ENCODE assay signal across 24 mouse cellular contexts in the genomic region with DNA sequence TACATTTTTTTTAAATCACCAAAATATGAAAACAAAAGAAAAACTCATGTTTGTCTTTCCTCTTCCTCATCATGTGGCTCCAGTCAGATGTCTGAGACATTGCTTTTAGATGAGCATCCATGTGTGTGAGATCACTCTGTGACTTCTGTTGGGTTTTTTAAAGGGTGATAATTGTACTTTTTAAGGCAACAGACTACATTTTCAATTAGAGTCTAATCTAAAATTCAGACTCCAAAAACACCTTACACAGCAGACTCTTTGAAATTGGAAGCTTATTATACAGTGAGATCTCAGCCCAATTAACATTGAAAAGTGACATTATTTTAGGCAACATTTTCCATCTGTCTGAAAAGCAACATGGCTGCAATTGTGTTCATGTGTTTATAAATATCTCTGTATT.
"Had no signal": no experiment of that assay in that cellular context is flagged by ENCODE, and none has a peak within 500 bp of the region (broad histone marks: within the 10 kb centered on the region; RNA-seq: fewer than 3 reads in every experiment).

No protein-coding gene starts in this region.

- ATAC-seq: liver, embryonic 12.5 days; midbrain, embryonic 13.5 days; midbrain, embryonic 16.5 days had no signal

- H3K4me2 ChIP-seq: limb, embryonic 13.5 days; liver, embryonic 12.5 days; liver, embryonic 15.5 days; lung, embryonic 15.5 days; midbrain, embryonic 13.5 days; neural tube, embryonic 13.5 days; stomach, embryonic 15.5 days had no signal

- H3K9me3 ChIP-seq: limb, embryonic 10.5 days; limb, embryonic 13.5 days; liver, embryonic 12.5 days; liver, embryonic 15.5 days; lung, embryonic 15.5 days; megakaryocyte, embryonic 14.5 days; midbrain, embryonic 10.5 days; midbrain, embryonic 13.5 days; neural tube, embryonic 13.5 days; stomach, embryonic 15.5 days had no signal

- H3K4me1 ChIP-seq: limb, embryonic 10.5 days; limb, embryonic 13.5 days; liver, embryonic 12.5 days; liver, embryonic 15.5 days; lung, embryonic 15.5 days; megakaryocyte, embryonic 14.5 days; midbrain, embryonic 10.5 days; midbrain, embryonic 13.5 days; neural tube, embryonic 13.5 days; stomach, embryonic 15.5 days had no signal

- H3K36me3 ChIP-seq: limb, embryonic 10.5 days; limb, embryonic 13.5 days; liver, embryonic 12.5 days; liver, embryonic 15.5 days; lung, embryonic 15.5 days; midbrain, embryonic 10.5 days; midbrain, embryonic 13.5 days; neural tube, embryonic 13.5 days; stomach, embryonic 15.5 days had no signal

- H3K27me3 ChIP-seq: limb, embryonic 13.5 days; liver, embryonic 12.5 days; liver, embryonic 15.5 days; lung, embryonic 15.5 days; megakaryocyte, embryonic 14.5 days; midbrain, embryonic 13.5 days; neural tube, embryonic 13.5 days; stomach, embryonic 15.5 days had no signal

- H3K27ac ChIP-seq: layer of hippocampus, adult 2 months; limb, embryonic 10.5 days; limb, embryonic 13.5 days; liver, embryonic 12.5 days; liver, embryonic 15.5 days; lung, embryonic 15.5 days; midbrain, embryonic 10.5 days; midbrain, embryonic 13.5 days; neural tube, embryonic 13.5 days; stomach, embryonic 15.5 days had no signal

- DNase-seq: kidney, postnatal 14 days; layer of hippocampus, adult 9-11 months; liver; lung, adult 18-20 months; lung, postnatal 10 days; lung, postnatal 36 days; retina, postnatal 1 day; right cerebral cortex, postnatal 25 days; spleen, adult 18-20 months; thymus, adult 18-20 months; thymus, postnatal 4 days had no signal

- H3K9ac ChIP-seq: limb, embryonic 13.5 days; liver, embryonic 12.5 days; liver, embryonic 15.5 days; lung, embryonic 15.5 days; midbrain, embryonic 13.5 days; neural tube, embryonic 13.5 days; stomach, embryonic 15.5 days had no signal

- H3K4me3 ChIP-seq: layer of hippocampus, adult 2 months; limb, embryonic 10.5 days; limb, embryonic 13.5 days; liver, embryonic 12.5 days; liver, embryonic 15.5 days; lung, embryonic 15.5 days; megakaryocyte, embryonic 14.5 days; midbrain, embryonic 10.5 days; midbrain, embryonic 13.5 days; myocyte; neural tube, embryonic 13.5 days; stomach, embryonic 15.5 days had no signal
